Mouse (Mus musculus) heart, postnatal 10 days (tissue): ENCODE results near the gene Hist1h4b. TPM values are rescaled to one million over a fixed set of nuclear protein-coding genes. Genes with fewer than 3 reads are reported as not detected.
"Not testable (repeated sequence)": the region's sequence is repeated elsewhere in the genome, so short reads cannot be mapped to it uniquely, and the experiment has no call there.

ENCODE experiments used
- DNase-seq, 2 experiments: peaks; one replicate each; pipeline ENCODE4 v3.0.0; 2021
- intact Hi-C: fragments of 180-260 bp; cut with DNase I; formaldehyde crosslinking; loops from one replicate; pipeline ENCODE4 v1.15.1; 2025
- total RNA-seq, 2 experiments: library from RNA; stranded (reverse); gene quantifications; 2 replicates each; pipeline ENCODE4 v1.2.3; 2021

Hist1h4b gene
- 100 to 1,000 TPM; 130 to 151 TPM for total RNA-seq

GRCm38 (mm10) chr13:23756790-23757189 lies at the start of gene Hist1h4b:
Gene Hist1h4b, plus strand, starts transcription at chr13:23757013.
- DNase-seq = peak; percentile 88 to 89
- intact Hi-C loops = loop anchor here (5.0 to 10.0 kb wide), 2 partner anchors 1719 to 2002 kb away; partner anchors contain the start of genes Hist1h2ah, Hist1h2ak, Hist1h2bk and Hist1h2bn

- intact Hi-C loops = no loop called here
Measured at GRCm38 (mm10) chr13:23708041-23708440, 48.8 kb upstream of the Hist1h4b start.

GRCm38 (mm10) chr13:23708654-23709053 lies 48.2 kb upstream of the Hist1h4b start:
- intact Hi-C loops = no loop called here
- DNase-seq = no peak

More at GRCm38 (mm10) chr13:23708041-23708440, 48.8 kb upstream of the Hist1h4b start:
- DNase-seq = no peak

- DNase-seq = peak in 1 of 2 experiments; percentile 43
- intact Hi-C loops = no loop called here
Measured at GRCm38 (mm10) chr13:23709714-23710373, 47.0 kb upstream of the Hist1h4b start.

GRCm38 (mm10) chr13:23710374-23711089 lies 46.3 kb upstream of the Hist1h4b start, which contains the start of gene Hfe:
Gene Hfe, minus strand, starts transcription at chr13:23710854.
- DNase-seq = peak; percentile 65 to 67
- intact Hi-C loops = no loop called here

- intact Hi-C loops = no loop called here
- DNase-seq = no peak
Measured at GRCm38 (mm10) chr13:23716261-23717042, 40.4 kb upstream of the Hist1h4b start.

GRCm38 (mm10) chr13:23717176-23717575 lies 39.6 kb upstream of the Hist1h4b start:
- intact Hi-C loops = no loop called here
- DNase-seq = no peak

- intact Hi-C loops, DNase-seq: not testable (repeated sequence)
Measured at GRCm38 (mm10) chr13:23717593-23718245, 39.1 kb upstream of the Hist1h4b start.

- no peak for DNase-seq
- intact Hi-C loops = no loop called here
Measured at GRCm38 (mm10) chr13:23724239-23724638, 32.6 kb upstream of the Hist1h4b start.

- intact Hi-C loops = no loop called here
- DNase-seq = no peak
Measured at GRCm38 (mm10) chr13:23725213-23725612, 31.6 kb upstream of the Hist1h4b start.

- intact Hi-C loops = no loop called here
- DNase-seq = no peak
Measured at GRCm38 (mm10) chr13:23728472-23729191, 28.2 kb upstream of the Hist1h4b start.

GRCm38 (mm10) chr13:23729192-23729525 lies 27.7 kb upstream of the Hist1h4b start:
- no peak for DNase-seq

GRCm38 (mm10) chr13:23729706-23730105 lies 27.1 kb upstream of the Hist1h4b start:
- no peak for DNase-seq
- intact Hi-C loops = loop anchor here (10.0 kb wide), 1 partner anchor 45 kb away; the partner anchor contains the start of genes Hist1h2ac and Hist1h2bc

More at GRCm38 (mm10) chr13:23729192-23729525, 27.7 kb upstream of the Hist1h4b start:
- intact Hi-C loops = no loop called here

GRCm38 (mm10) chr13:23730479-23730878 lies 26.3 kb upstream of the Hist1h4b start:
- intact Hi-C loops = loop anchor here (10.0 kb wide), 1 partner anchor 46 kb away; the partner anchor contains the start of genes Hist1h2ac and Hist1h2bc
- peak; percentile 41 for DNase-seq

GRCm38 (mm10) chr13:23732156-23732804 lies 24.5 kb upstream of the Hist1h4b start:
- intact Hi-C loops = loop anchor here (1.0 to 10.0 kb wide), 2 partner anchors 31 to 47 kb away; partner anchors contain the start of genes Hist1h2ac and Hist1h2bc
- peak in 1 of 2 experiments; percentile 57 for DNase-seq

- intact Hi-C loops = loop anchor here (5.0 to 10.0 kb wide), 3 partner anchors 52 to 305 kb away; partner anchors contain the start of genes Hist1h1e, Hist1h2ac, Hist1h2bc and Hist1h2be
Measured at GRCm38 (mm10) chr13:23737091-23737490, 19.7 kb upstream of the Hist1h4b start.

GRCm38 (mm10) chr13:23738041-23738440 lies 18.8 kb upstream of the Hist1h4b start:
- intact Hi-C loops = loop anchor here (5.0 to 10.0 kb wide), 3 partner anchors 53 to 306 kb away; partner anchors contain the start of genes Hist1h1e, Hist1h2ac, Hist1h2bc and Hist1h2be
- DNase-seq = peak in 1 of 2 experiments; percentile 49

More at GRCm38 (mm10) chr13:23737091-23737490, 19.7 kb upstream of the Hist1h4b start:
- no peak for DNase-seq

- intact Hi-C loops = loop anchor here (5.0 to 10.0 kb wide), 3 partner anchors 54 to 306 kb away; partner anchors contain the start of genes Hist1h1e, Hist1h2ac, Hist1h2bc and Hist1h2be
- peak; percentile 94 to 96 for DNase-seq
Measured at GRCm38 (mm10) chr13:23738677-23739068, 18.1 kb upstream of the Hist1h4b start, which contains the start of gene Hist1h1c. Gene Hist1h1c, plus strand, starts transcription at chr13:23738808.
